Mouse (Mus musculus) limb, embryonic 10.5 days (tissue): Measurements from ENCODE around the gene Ccdc163. TPM values are rescaled to one million over a fixed set of nuclear protein-coding genes. Genes with fewer than 3 reads are reported as not detected.

Source experiments
- DNase-seq: peaks from one replicate; pipeline ENCODE4 v3.0.0-alpha.2; 2017; ENCODE audit warnings: low spot score
- H3K27ac ChIP-seq: fragments of 300-500 bp; sonication (generic); 2 replicates; pipeline ENCODE4 v1.5.1; 2016; ENCODE audit warnings: mild to moderate bottlenecking
- H3K27me3 ChIP-seq: fragments of 300-500 bp; sonication (generic); 2 replicates; pipeline ENCODE4 v1.6.1; 2016; ENCODE audit warnings: low read depth, mild to moderate bottlenecking; ENCODE audit not compliant: poor library complexity, severe bottlenecking
- H3K36me3 ChIP-seq: fragments of 300-500 bp; sonication (generic); 2 replicates; pipeline ENCODE4 v1.6.1; 2016; ENCODE audit warnings: mild to moderate bottlenecking, moderate library complexity
- H3K4me1 ChIP-seq: fragments of 300-500 bp; sonication (generic); 2 replicates; pipeline ENCODE4 v1.6.1; 2016
- H3K4me3 ChIP-seq: fragments of 300-500 bp; sonication (generic); 2 replicates; pipeline ENCODE4 v1.5.1; 2016; ENCODE audit warnings: mild to moderate bottlenecking, moderate library complexity
- H3K9me3 ChIP-seq: fragments of 300-500 bp; sonication (generic); replicated peaks from 2 replicates; pipeline ENCODE4 v1.6.1; 2016; ENCODE audit warnings: mild to moderate bottlenecking
- WGBS: fragments of 180-500 bp; shearing (Covaris S2); methylation state at CpG from one replicate; pipeline ENCODE4 v1.1.7; 2016; 5-methylcytosine and 5-hydroxymethylcytosine counted together
- polyA plus RNA-seq: library from polyadenylated mRNA; unstranded; fragments of >200 nt; fragmentation: Nextera tagmentation; extraction: Ambion mirVana; gene quantifications from 2 replicates; pipeline ENCODE4 v1.2.1, GENCODE M21; 2016

Ccdc163 gene
- polyA plus RNA-seq, 1 experiment from 2014 or later: 36.3 TPM

DNA sequence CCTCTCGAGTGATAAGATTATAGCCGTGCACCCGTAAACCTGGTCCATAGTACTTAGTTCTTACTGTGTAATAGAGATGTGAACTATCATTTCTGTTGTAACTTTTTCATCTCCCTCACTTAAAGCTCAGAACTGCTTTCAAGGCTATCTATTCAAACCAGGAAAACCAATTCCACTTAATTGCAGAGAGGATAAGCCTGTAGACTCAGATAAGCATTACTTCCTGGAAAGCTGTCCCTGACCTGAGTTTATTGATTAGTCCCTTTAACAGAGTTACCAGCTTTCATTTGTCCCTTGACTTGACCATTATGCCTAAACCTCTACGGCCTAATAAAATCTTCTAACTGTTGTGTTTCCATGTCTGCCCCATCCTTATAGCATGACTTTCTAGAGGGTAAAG lies 24.4 kb upstream of the Ccdc163 start:
- DNase-seq: no peak
- H3K9me3 ChIP-seq: no peaks in the 10 kb centered on the region
- no peaks in the 10 kb centered on the region for H3K27me3 ChIP-seq
- no peak overlapping the region for H3K27ac ChIP-seq
- 93% methylated on average over 4 of the region's 4 CpGs for WGBS
- H3K4me3 ChIP-seq: no peak overlapping the region
- peaks cover 16% of the 10 kb centered on the region for H3K4me1 ChIP-seq
- H3K36me3 ChIP-seq: peaks cover 20% of the 10 kb centered on the region

DNA sequence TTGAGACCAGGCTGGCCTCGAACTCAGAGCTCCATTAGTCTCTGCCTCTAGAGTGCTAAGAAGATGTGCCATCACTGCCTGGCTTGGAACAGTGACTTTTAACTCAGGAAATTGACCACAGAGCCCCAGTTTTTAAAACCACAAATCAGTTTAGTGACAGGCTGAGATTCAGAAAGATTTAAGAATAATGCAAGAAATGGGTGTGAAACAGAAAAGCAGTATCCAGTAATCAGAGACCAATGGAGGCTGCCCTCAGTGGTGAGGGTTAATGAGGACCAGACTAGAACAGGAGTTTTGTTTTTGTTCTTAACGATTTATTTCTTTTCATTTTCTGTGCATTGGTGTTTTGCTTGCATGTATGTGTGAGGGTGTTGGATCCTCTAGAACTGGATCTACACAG lies 23.6 kb upstream of the Ccdc163 start:
- peak overlapping the region; percentile 80 for H3K4me3 ChIP-seq
- H3K9me3 ChIP-seq: no peaks in the 10 kb centered on the region
- peak overlapping the region; percentile 96 for H3K27ac ChIP-seq
- no peak for DNase-seq
- WGBS: 71% methylated on average over 2 of the region's 2 CpGs
- peaks cover 27% of the 10 kb centered on the region for H3K36me3 ChIP-seq
- peaks cover 16% of the 10 kb centered on the region for H3K4me1 ChIP-seq
- no peaks in the 10 kb centered on the region for H3K27me3 ChIP-seq

DNA sequence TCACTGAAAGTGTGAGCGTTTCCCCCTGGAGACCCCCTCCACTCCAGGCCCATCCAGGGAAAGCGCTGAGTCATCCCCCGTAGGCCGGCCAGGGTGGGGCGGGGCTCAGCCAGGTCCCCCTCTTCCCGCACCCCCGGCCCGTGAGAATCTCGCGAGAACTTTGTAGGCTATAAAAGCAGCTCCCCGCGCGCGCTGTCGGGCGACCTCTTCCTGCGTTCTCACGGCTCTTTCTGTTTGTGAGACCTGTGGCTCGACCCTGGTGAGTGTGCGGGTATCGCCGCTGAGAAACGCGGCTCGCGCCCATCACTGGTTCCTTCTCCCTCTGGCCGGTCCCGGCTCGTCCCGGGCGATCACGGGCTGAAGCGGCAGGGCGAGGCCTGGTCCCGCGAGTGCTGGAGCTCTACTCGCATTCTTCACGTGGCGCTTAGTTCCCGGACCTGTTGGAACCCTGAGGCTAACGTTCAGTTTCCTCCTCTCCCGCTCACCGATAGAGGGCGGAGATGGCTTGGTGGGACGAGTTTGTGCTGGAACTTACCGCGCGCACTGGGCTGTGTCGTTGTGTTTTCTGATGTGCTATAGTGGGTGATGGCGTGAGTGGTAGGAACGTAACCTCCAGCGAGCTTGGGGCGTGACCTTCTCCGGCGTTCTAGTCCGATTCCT lies 22.8 kb upstream of the Ccdc163 start, which contains the start of gene Prdx1:
TSS of gene Prdx1 (plus strand) at position 143 of the 660 bp plus-strand sequence.
- WGBS: under 1% methylated on average over 56 of the region's 56 CpGs
- Histone ChIP-seq H3K27ac (peak within 1 kb of the TSS; percentile 96), H3K27me3 (no peaks in the 10 kb centered on the region), H3K4me3 (peak within 1 kb of the TSS; percentile 80), H3K9me3 (no peaks in the 10 kb centered on the region), H3K4me1 (peaks cover 16% of the 10 kb centered on the region), H3K36me3 (peaks cover 35% of the 10 kb centered on the region)
- DNase-seq: peak; percentile 99

DNA sequence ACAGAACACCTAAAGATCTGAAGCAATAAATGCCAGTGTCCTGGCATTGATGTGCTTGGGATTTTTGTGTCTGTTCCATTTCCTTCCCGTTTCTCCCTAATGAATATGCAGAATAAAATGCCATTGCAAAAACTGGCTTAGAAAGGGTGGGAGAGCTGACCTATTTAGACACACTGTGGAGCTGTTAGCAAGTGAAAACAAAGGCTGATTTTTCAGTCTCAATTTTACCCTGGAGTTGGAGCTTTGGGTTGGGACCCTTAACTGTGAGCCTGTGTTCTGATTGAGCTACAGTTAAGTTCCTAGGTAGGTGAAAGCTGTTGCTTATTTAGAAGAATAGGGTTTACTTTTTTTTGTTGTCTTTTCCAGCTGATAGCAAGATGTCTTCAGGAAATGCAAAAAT lies 21.3 kb upstream of the Ccdc163 start:
- no peak for DNase-seq
- 56% methylated on average over 1 of the region's 1 CpGs for WGBS
- no peaks in the 10 kb centered on the region for H3K27me3 ChIP-seq
- no peak overlapping the region for H3K27ac ChIP-seq
- peaks cover 16% of the 10 kb centered on the region for H3K4me1 ChIP-seq
- no peaks in the 10 kb centered on the region for H3K9me3 ChIP-seq
- peaks cover 50% of the 10 kb centered on the region for H3K36me3 ChIP-seq
- H3K4me3 ChIP-seq: peak overlapping the region; percentile 80

DNA sequence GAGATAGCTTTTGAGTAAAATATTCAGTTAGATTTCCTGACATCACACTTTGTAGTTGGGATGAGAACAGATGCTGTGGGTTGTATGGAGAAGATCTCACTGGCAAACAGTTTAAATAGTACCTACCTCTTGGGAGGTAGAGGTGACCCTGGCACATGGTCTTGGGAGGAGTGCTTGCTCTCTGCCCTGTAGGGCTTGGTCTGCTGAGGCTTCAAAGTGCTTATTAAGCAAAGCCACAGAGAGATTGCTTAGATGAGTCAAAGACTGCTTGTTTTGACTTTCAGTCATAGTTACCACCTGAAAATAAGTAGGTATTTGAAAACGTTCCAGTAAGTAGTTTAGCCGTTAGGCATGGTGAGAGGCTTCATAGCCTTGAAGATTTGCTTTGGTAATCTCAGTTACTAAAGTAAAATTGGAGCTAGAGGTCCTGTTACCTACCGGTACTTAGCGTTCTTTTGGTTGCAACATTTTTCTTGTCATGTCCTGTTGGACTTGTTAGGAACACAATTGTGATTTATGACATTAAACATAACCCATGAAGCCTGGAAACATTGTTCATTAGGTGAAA lies 18.9 kb upstream of the Ccdc163 start:
- peaks cover 16% of the 10 kb centered on the region for H3K4me1 ChIP-seq
- peaks cover 74% of the 10 kb centered on the region for H3K36me3 ChIP-seq
- H3K27ac ChIP-seq: no peak overlapping the region
- H3K4me3 ChIP-seq: no peak overlapping the region
- no peaks in the 10 kb centered on the region for H3K27me3 ChIP-seq
- DNase-seq: no peak
- H3K9me3 ChIP-seq: no peaks in the 10 kb centered on the region
- 93% methylated on average over 4 of the region's 4 CpGs for WGBS

DNA sequence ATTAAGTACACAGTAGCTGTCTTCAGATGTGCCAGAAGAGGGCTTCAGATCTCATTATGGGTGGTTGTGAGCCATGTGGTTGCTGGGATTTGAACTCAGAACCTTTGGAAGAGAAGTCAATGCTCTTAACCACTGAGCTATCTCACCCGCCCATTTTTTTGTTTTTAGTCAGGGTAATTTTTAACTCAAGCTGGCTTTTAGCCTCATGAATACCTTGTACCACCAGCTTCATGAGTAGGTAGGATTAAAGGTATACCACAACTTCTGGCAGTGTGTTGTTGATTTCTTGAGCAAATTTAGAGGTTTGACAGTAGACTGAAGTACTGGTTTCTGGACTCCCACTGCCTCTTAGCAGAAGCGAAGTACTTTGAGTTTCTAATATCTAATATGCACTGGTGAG lies 16.2 kb upstream of the Ccdc163 start:
- WGBS: 98% methylated on average over 2 of the region's 2 CpGs
- no peaks in the 10 kb centered on the region for H3K27me3 ChIP-seq
- H3K4me1 ChIP-seq: peaks cover 1% of the 10 kb centered on the region
- DNase-seq: no peak
- H3K27ac ChIP-seq: no peak overlapping the region
- H3K9me3 ChIP-seq: no peaks in the 10 kb centered on the region
- H3K4me3 ChIP-seq: no peak overlapping the region
- H3K36me3 ChIP-seq: peaks cover 100% of the 10 kb centered on the region

DNA sequence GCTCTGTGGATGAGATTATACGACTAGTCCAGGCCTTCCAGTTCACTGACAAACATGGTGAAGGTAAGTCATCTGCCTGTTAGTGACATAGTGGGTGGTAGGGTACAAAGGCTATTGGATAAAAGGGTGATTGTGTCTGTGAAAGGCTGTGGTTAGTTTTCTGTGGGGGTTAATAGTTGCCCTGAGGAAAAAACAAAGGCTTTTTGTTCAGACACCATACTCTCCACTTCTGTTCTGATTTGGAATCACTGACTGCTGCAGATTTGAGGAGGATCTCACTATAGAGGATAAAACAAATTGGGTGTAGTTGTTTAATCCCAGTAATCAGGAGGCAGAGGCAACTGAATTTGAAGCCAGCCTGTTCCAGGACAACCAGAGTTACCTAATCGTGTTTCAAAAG lies 14.5 kb upstream of the Ccdc163 start:
- peaks cover 100% of the 10 kb centered on the region for H3K36me3 ChIP-seq
- no peaks in the 10 kb centered on the region for H3K9me3 ChIP-seq
- no peak for DNase-seq
- 87% methylated on average over 2 of the region's 2 CpGs for WGBS
- H3K27ac ChIP-seq: no peak overlapping the region
- H3K4me1 ChIP-seq: no peaks in the 10 kb centered on the region
- H3K27me3 ChIP-seq: no peaks in the 10 kb centered on the region
- H3K4me3 ChIP-seq: no peak overlapping the region

DNA sequence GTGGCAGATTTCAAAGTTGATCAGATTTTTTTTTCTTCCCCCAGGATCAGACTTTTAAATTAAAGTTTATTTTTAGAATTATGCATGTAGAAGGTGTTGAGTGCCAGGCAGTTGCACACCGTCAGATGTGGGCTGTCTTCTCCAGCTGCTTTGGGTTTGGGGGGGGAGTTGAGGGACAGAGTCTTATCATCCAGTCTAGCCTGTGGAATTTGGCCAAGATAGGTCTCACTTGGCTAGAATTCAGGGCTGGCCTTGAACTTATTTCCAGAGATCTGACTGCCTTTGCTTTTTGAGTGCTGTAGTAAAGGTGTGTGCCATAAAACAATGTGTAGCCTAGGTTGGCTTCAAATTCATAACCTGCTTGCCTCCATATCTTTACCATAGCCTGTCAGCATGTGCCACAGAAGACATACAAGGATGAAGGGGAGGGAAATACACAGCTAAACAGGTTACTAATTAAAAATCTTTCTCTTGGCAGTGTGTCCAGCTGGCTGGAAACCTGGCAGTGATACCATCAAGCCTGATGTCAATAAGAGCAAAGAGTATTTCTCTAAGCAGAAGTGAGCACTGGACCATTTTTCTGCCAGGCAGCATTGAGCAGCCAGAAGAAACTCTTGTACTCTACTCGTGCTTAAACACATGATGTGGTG lies 9.5 kb upstream of the Ccdc163 start:
- DNase-seq: no peak
- H3K27ac ChIP-seq: no peak overlapping the region
- H3K27me3 ChIP-seq: no peaks in the 10 kb centered on the region
- WGBS: 84% methylated on average over 2 of the region's 2 CpGs
- no peaks in the 10 kb centered on the region for H3K4me1 ChIP-seq
- no peaks in the 10 kb centered on the region for H3K9me3 ChIP-seq
- no peak overlapping the region for H3K4me3 ChIP-seq
- peaks cover 83% of the 10 kb centered on the region for H3K36me3 ChIP-seq

DNA sequence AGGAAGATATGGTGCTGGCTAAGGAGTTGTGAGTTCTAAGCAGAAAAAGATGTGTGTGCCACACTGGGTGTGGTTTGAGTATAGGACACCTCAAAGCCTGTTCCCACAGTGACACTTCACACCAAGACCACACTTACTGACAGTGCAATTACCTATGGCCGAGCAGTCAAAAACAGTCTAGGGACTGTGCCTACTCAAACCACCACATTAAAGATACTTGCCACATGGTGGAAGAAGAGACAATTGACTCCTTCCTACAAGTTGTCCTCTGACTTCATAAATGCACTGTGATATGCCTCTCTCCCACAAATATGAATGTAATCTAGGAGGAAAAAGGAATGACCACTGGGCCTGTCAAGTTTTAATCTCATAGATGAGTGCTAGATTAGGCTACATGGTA lies 7.3 kb upstream of the Ccdc163 start:
- Histone ChIP-seq H3K36me3 (peaks cover 77% of the 10 kb centered on the region), H3K9me3 (no peaks in the 10 kb centered on the region), H3K4me1 (no peaks in the 10 kb centered on the region), H3K27me3 (no peaks in the 10 kb centered on the region), H3K4me3 (no peak overlapping the region), H3K27ac (no peak overlapping the region)
- WGBS: 70% methylated on average over 1 of the region's 1 CpGs
- no peak for DNase-seq

DNA sequence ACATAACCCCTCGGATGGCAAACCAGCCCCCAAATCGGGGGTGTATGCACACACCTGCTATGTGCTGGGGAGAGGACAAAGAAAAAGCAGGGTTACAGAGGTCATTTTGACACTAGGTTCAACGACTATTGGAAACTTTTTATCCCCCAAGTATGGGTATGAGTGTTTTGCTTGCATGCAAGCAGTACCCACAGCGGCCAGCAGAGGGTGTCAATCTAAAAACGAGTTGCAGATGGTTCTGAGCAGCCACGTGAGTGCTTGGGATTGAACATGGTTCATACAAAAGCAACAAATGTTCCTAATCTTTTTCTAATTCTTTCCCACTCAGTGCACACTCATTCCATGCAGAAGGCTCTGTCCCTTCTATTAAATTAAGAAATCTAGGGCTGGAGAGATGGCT lies 4.5 kb upstream of the Ccdc163 start:
- no peaks in the 10 kb centered on the region for H3K27me3 ChIP-seq

DNA sequence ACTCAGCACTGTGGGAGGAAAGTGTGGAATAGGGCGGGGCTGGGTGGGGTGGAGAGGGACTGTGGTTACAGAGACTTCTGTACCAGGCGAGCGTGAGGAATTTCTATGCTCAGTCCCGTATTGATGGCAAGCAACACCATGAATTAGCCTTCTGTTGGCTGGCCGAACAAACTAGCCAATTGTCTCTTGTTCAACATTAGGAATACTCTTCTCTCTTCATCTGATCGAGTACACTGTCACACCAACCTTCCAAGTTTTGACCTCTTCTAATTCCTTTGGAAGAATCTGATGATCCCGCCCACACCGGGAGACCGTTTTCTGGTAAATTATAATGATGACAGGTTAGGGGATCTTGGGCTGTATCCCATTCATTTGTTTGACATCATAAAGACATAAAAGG lies 643 bp upstream of the Ccdc163 start:
- WGBS: 26% methylated on average over 9 of the region's 9 CpGs
- H3K36me3 ChIP-seq: peaks cover 30% of the 10 kb centered on the region
- H3K27me3 ChIP-seq: no peaks in the 10 kb centered on the region
- peak overlapping the region; percentile 65 for H3K4me3 ChIP-seq
- no peak for DNase-seq
- peak overlapping the region; percentile 78 for H3K27ac ChIP-seq
- H3K4me1 ChIP-seq: peaks cover 16% of the 10 kb centered on the region
- H3K9me3 ChIP-seq: no peaks in the 10 kb centered on the region

More for the DNA sequence above, 4.5 kb upstream of the Ccdc163 start:
- H3K4me3 ChIP-seq: no peak overlapping the region
- peak; percentile 82 for DNase-seq
- H3K27ac ChIP-seq: no peak overlapping the region
- no peaks in the 10 kb centered on the region for H3K9me3 ChIP-seq
- peaks cover 48% of the 10 kb centered on the region for H3K36me3 ChIP-seq
- peaks cover 6% of the 10 kb centered on the region for H3K4me1 ChIP-seq
- 36% methylated on average over 6 of the region's 6 CpGs for WGBS

DNA sequence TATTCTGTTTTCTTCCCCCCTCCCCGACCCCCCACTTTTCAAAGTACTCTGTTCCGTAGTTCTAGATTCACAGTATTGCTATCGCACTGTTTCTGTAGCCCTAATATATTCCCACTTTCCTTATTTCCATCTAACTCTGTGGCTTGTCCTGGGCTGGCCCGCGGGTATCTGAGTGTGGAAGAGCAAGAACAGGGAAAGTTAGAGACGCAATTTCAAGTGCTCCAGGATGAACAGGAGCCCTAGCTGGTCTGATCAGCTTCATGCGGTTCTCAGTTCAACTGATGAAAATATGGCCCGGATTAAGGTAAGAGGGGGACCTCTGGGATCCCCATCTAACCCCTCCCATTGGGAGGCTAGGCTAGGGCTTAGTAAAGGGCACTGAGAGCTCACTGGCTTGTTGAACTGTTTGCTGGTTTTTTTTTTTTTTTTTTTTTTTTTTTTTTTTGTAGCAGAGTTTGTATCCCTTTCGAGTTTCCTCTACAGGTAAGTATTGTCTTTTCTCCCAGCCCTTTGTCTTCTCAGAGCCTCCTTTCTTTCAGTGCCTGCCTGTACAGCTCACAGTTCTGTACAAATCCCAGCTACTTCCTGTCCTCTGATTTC lies 582 bp downstream of the Ccdc163 start:
- H3K27ac ChIP-seq: peak overlapping the region; percentile 78
- DNase-seq: peak; percentile 35
- H3K4me3 ChIP-seq: peak overlapping the region; percentile 65
- H3K36me3 ChIP-seq: peaks cover 24% of the 10 kb centered on the region
- H3K4me1 ChIP-seq: peaks cover 16% of the 10 kb centered on the region
- H3K9me3 ChIP-seq: no peaks in the 10 kb centered on the region
- WGBS: 7% methylated on average over 9 of the region's 9 CpGs
- no peaks in the 10 kb centered on the region for H3K27me3 ChIP-seq

DNA sequence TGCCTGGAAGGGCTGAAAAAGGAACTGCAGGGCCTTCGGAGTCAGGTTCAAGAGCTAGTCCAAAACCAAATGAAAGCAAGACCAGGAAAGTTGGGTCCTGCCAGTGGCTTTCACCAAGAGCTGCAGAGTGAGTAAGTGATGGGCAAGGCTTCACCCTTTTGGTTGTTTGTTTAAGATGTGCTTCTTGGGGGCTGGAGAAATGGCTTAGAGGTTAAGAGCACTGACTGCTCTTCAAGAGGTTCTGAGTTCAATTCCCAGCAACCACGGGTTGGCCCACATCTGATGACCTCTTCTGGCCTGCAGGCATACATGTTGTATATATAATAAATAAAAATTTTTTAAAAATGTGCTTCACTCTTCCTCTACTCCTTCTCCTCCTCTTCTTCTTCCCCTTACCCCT lies 1.8 kb downstream of the Ccdc163 start:
- WGBS: 92% methylated on average over 2 of the region's 2 CpGs
- H3K4me3 ChIP-seq: no peak overlapping the region
- DNase-seq: no peak

More for the DNA sequence above, 1.8 kb downstream of the Ccdc163 start:
- H3K4me1 ChIP-seq: peaks cover 16% of the 10 kb centered on the region
- no peak overlapping the region for H3K27ac ChIP-seq
- peaks cover 22% of the 10 kb centered on the region for H3K36me3 ChIP-seq
- no peaks in the 10 kb centered on the region for H3K9me3 ChIP-seq
- no peaks in the 10 kb centered on the region for H3K27me3 ChIP-seq
